ENCODE assay signal across 21 mouse cellular contexts in the genomic region with DNA sequence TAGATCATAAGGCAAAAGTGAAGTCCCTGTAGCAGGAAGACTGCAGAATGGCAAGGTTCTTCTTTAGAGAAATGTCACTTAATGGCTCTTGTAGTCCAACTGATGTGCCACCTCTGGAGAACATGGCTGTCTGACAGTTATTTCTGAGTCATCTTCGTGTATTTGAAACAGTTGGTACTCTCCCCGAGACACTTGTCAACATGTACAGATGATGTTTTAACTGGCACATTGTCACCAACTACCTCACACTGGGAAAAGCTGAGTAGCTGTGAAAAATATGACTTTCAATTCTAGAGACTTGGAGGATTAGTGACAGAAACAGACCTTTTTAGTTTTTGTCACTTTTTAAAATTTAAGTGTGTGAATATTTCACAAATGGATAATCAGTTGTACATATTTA.
"Had no signal": no experiment of that assay in that cellular context is flagged by ENCODE, and none has a peak within 500 bp of the region (broad histone marks: within the 10 kb centered on the region; RNA-seq: fewer than 3 reads in every experiment).

No protein-coding gene starts in this region.

- H3K4me3 ChIP-seq: lung, embryonic 15.5 days; megakaryocyte, embryonic 14.5 days; midbrain, embryonic 12.5 days; myocyte; neural tube, embryonic 13.5 days; neural tube, embryonic 15.5 days had no signal

- H3K4me2 ChIP-seq: lung, embryonic 15.5 days; midbrain, embryonic 12.5 days; neural tube, embryonic 13.5 days; neural tube, embryonic 15.5 days had no signal

- H3K36me3 ChIP-seq: lung, embryonic 15.5 days; midbrain, embryonic 12.5 days; neural tube, embryonic 13.5 days; neural tube, embryonic 15.5 days had no signal

- H3K27me3 ChIP-seq: lung, embryonic 15.5 days; megakaryocyte, embryonic 14.5 days; midbrain, embryonic 12.5 days; neural tube, embryonic 13.5 days; neural tube, embryonic 15.5 days had no signal

- ATAC-seq: lung, postnatal 0 days; midbrain, embryonic 16.5 days had no signal

- H3K9ac ChIP-seq: lung, embryonic 15.5 days; midbrain, embryonic 12.5 days; neural tube, embryonic 13.5 days; neural tube, embryonic 15.5 days had no signal

- H3K4me1 ChIP-seq: lung, embryonic 15.5 days; megakaryocyte, embryonic 14.5 days had no signal

- DNase-seq: lung, adult 2 months; lung, postnatal 14 days; lung, postnatal 36 days; midbrain, embryonic 14.5 days; retina, postnatal 1 day; right cerebral cortex, adult 18-20 months; right cerebral cortex, postnatal 25 days; right cerebral cortex, postnatal 4 days; spleen, adult 18-20 months; thymus, adult 18-20 months; thymus, postnatal 14 days; thymus, postnatal 36 days had no signal

- H3K9me3 ChIP-seq: lung, embryonic 15.5 days; megakaryocyte, embryonic 14.5 days; midbrain, embryonic 12.5 days; neural tube, embryonic 13.5 days; neural tube, embryonic 15.5 days had no signal

- H3K27ac ChIP-seq: lung, embryonic 15.5 days; macrophage; midbrain, embryonic 12.5 days; neural tube, embryonic 13.5 days; neural tube, embryonic 15.5 days had no signal
